Mouse (Mus musculus) lung, postnatal 0 days (tissue): ENCODE measurements around the gene AU021092.
"Not testable (repeated sequence)": the region's sequence is repeated elsewhere in the genome, so short reads cannot be mapped to it uniquely, and the experiment has no call there.

Source experiments
- CTCF ChIP-seq: IDR thresholded peaks from 2 replicates; pipeline ENCODE4 v1.5.1; 2016; ENCODE audit warnings: antibody characterized with exemption, mild to moderate bottlenecking
- EP300 ChIP-seq: IDR thresholded peaks from 2 replicates; pipeline ENCODE4 v1.6.1; 2016; ENCODE audit warnings: antibody characterized with exemption, mild to moderate bottlenecking, control low read depth

DNA sequence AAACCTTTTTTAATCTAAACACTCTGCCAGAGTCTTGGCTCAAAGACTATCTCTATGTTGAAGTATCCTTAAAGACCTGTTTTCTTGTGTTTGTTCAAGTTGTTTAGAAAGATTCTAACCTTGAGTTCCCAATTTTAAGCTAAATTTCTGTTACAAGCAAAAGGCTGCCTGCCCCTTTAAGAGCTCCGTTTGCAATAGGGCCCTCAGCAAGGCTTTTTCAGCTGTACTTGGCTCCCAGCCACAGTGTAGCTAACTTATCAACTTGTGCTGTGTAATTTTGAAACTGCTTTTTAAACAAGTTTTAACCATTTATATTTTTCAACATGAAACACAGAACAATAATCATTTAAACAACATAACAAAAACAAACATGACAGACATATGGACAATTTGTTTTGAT is 4.4 kb upstream of the AU021092 start:
- not testable (repeated sequence) for TF ChIP-seq CTCF, EP300
